Mouse (Mus musculus) spleen, adult 2 months (tissue): ENCODE results near the gene Tmem266.

ENCODE experiments used
- CTCF ChIP-seq: fragments of 200-500 bp; IDR thresholded peaks from 2 replicates; pipeline ENCODE4 v1.5.1; 2011; ENCODE audit warnings: mild to moderate bottlenecking, inconsistent platforms; ENCODE audit not compliant: insufficient read depth, insufficient read length, insufficient replicate concordance; ENCODE audit errors: extremely low read depth
- POLR2A ChIP-seq: fragments of 200-500 bp; IDR thresholded peaks from 2 replicates; pipeline ENCODE4 v1.6.1; 2011; ENCODE audit warnings: low read depth, low read length, inconsistent platforms

DNA sequence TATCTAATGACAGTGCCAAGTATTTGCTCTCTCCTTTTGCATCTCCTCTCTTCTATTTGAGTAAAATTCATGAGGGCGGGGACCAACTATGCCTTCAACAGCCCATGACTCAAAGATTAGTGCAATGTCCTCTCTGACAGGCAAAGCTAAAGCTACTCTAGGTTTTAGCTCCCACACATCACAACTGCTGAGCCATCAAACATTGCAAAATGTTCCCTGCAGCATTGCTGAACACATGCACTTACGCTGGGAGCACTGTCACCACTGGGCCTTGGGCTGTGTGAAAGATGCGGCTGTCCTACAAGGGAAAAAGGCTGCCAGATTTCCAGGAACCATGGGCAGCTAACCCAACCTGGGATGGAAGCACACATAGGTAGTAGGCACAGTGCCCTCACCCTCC is 124.7 kb downstream of the Tmem266 start:
- TF ChIP-seq POLR2A (no peak), CTCF (no peak)
